Mouse (Mus musculus) erythroid progenitor cell, adult 5-6 weeks (primary cell): ENCODE results near the gene Mup13. TPM values are rescaled to one million over a fixed set of nuclear protein-coding genes. Genes with fewer than 3 reads are reported as not detected.
"Not testable (repeated sequence)": the region's sequence is repeated elsewhere in the genome, so short reads cannot be mapped to it uniquely, and the experiment has no call there.

Source experiments
- ATAC-seq: replicated peaks from 2 replicates; pipeline ENCODE4 v1.8.0; 2016; ENCODE audit warnings: moderate number of reproducible peaks, mild to moderate bottlenecking, moderate TSS enrichment, inconsistent platforms; ENCODE audit not compliant: poor library complexity, low FRiP score, severe bottlenecking
- total RNA-seq, 2 experiments: library from RNA; stranded (forward) in 1 of 2; stranded (reverse) in 1 of 2; fragments of 150-400 nt in 1 of 2; fragments of 186-747, 209-891 nt in 1 of 2; gene quantifications; 2 replicates each; pipeline versions ENCODE4 v1.2.3 to v1.2.4; 2015 to 2017; ENCODE audit warnings: low replicate concordance in 2 of 2

Mup13 gene
- total RNA-seq (2015; ENCODE audit: low replicate concordance) (not detected in 2 replicates), total RNA-seq (2017; ENCODE audit: low replicate concordance) (not detected in 2 replicates)

GRCm38 (mm10) chr4:61228186-61228585 lies at the start of gene Mup13:
Gene Mup13 (minus strand): TSS chr4:61228286.
- ATAC-seq = not testable (repeated sequence)

Other genes with a start within 250 kb of the Mup13 start
- not detected in 2 replicates for gene Mup14, start 75.7 kb upstream of the Mup13 start, total RNA-seq (2015; ENCODE audit: low replicate concordance)
- gene Mup14, start 75.7 kb upstream of the Mup13 start, total RNA-seq (2017; ENCODE audit: low replicate concordance) = not detected in 2 replicates
- gene Mup15, start 211.5 kb upstream of the Mup13 start, total RNA-seq (2015; ENCODE audit: low replicate concordance) = not detected in 2 replicates
- not detected in 2 replicates for gene Mup15, start 211.5 kb upstream of the Mup13 start, total RNA-seq (2017; ENCODE audit: low replicate concordance)